8 mouse cellular contexts compared by ENCODE assay signal in the genomic region with DNA sequence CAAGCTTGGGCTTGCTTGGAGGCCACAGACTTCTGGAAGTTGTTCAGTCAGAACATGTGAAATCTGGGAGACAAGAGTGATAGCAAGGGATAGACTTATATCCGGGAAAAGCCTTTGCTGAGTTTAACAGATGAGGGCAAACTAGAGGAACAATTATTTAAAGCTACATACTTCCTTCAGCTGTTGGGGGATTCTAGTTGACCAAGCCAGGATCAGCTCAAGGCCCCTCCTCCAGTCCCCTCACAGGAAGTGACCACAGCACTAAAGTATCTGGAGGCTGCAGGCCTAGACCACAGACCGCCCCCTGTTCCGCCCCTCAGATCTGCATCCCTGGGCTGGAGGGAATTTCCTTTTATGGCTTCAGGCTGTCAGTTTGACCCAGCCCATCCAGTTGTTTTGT. TPM values are rescaled to one million over a fixed set of nuclear protein-coding genes. Genes with fewer than 3 reads are reported as not detected.
DNase-seq lines count a peak whose midpoint lies in the region; ATAC-seq and TF ChIP-seq lines count a peak whose summit lies in the region.

No protein-coding gene starts in this region.

- H3K4me3 ChIP-seq in G1E (ENCODE audit: low read depth, low read length) = peak overlapping the region; percentile 44; the same call in 1 of the 2 replicates
- H3K4me3 ChIP-seq in bone marrow macrophage, adult 2 months (ENCODE audit: insufficient read depth, low read length) = peak overlapping the region; percentile 31
- peak overlapping the region; percentile 92 for H3K4me3 ChIP-seq in heart, embryonic 10.5 days
- peak overlapping the region; percentile 90; the same call in 1 of the 2 replicates for H3K4me3 ChIP-seq in kidney, embryonic 14.5 days (ENCODE audit: low read length)
- peak overlapping the region; percentile 94 for H3K4me3 ChIP-seq in stomach, postnatal 0 days (ENCODE audit: low read depth, low read length)

- TF ChIP-seq POLR2A in bone marrow macrophage, adult 2 months (IDR thresholded peaks at IDR 0.05; ENCODE audit: borderline replicate concordance, low read depth, low read length) = no peak

- peak overlapping the region; percentile 44; the same call in 1 of the 2 replicates for H3K9ac ChIP-seq in kidney, embryonic 14.5 days (ENCODE audit: low read depth, low read length)
- peak overlapping the region; percentile 96 for H3K9ac ChIP-seq in stomach, postnatal 0 days (ENCODE audit: low read length)

- H3K27ac ChIP-seq in bone marrow macrophage, adult 2 months (ENCODE audit: insufficient read depth, low read depth, low read length) = peak overlapping the region; percentile 70
- H3K27ac ChIP-seq in heart, embryonic 10.5 days = peak overlapping the region; percentile 98
- H3K27ac ChIP-seq in kidney, embryonic 14.5 days (ENCODE audit: low read depth, low read length) = peak overlapping the region; percentile 93
- peak overlapping the region; percentile 95 for H3K27ac ChIP-seq in stomach, postnatal 0 days (replicated peaks)

- no peaks in the 10 kb centered on the region for H3K9me3 ChIP-seq in G1E (replicated peaks)
- no peaks in the 10 kb centered on the region for H3K9me3 ChIP-seq in heart, embryonic 10.5 days
- H3K9me3 ChIP-seq in kidney, embryonic 14.5 days (ENCODE audit: control insufficient read depth, low read length) = no peaks in the 10 kb centered on the region
- no peaks in the 10 kb centered on the region for H3K9me3 ChIP-seq in stomach, postnatal 0 days (ENCODE audit: control insufficient read depth, low read length)

- no peak for ATAC-seq in G1E (ENCODE audit: extremely low read depth, insufficient number of reproducible peaks, low FRiP score, poor library complexity, severe bottlenecking)
- peak; percentile 75 for ATAC-seq in kidney, embryonic 14.5 days (ENCODE audit: low FRiP score, low TSS enrichment)
- ATAC-seq in stomach, postnatal 0 days (ENCODE audit: low FRiP score, low TSS enrichment) = peak; percentile 63; the same call in 1 of the 2 replicates

- no peak for TF ChIP-seq CTCF in G1E (IDR thresholded peaks at IDR 0.05; ENCODE audit: low read depth, low read length)
- no peak for TF ChIP-seq CTCF in bone marrow macrophage, adult 2 months (IDR thresholded peaks at IDR 0.05; ENCODE audit: low read depth, low read length)
- TF ChIP-seq CTCF in stomach, postnatal 0 days (IDR thresholded peaks at IDR 0.05; ENCODE audit: low read depth) = peak; percentile 22; the same call in 1 of the 2 replicates

- 9% methylated on average over 3 of the region's 3 CpGs for WGBS in heart, embryonic 10.5 days
- 18% methylated on average over 3 of the region's 3 CpGs for WGBS in kidney, embryonic 14.5 days
- 12% methylated on average over 3 of the region's 3 CpGs for WGBS in stomach, postnatal 0 days

- H3K4me2 ChIP-seq in kidney, embryonic 14.5 days (replicated peaks; ENCODE audit: low read depth, low read length) = peak overlapping the region; percentile 50
- peak overlapping the region; percentile 84 for H3K4me2 ChIP-seq in stomach, postnatal 0 days (replicated peaks; ENCODE audit: low read depth)

- no peaks in the 10 kb centered on the region for H3K27me3 ChIP-seq in G1E (ENCODE audit: insufficient read depth, low read length)
- no peaks in the 10 kb centered on the region for H3K27me3 ChIP-seq in heart, embryonic 10.5 days (ENCODE audit: insufficient read depth, poor library complexity, severe bottlenecking)
- H3K27me3 ChIP-seq in kidney, embryonic 14.5 days (ENCODE audit: control insufficient read depth, insufficient read depth, low read length) = no peaks in the 10 kb centered on the region
- no peaks in the 10 kb centered on the region for H3K27me3 ChIP-seq in stomach, postnatal 0 days (ENCODE audit: control insufficient read depth, insufficient read depth, low read length)

- H3K4me1 ChIP-seq in G1E (ENCODE audit: insufficient read depth, low read depth, low read length) = peaks cover 82% of the 10 kb centered on the region
- peaks cover 25% of the 10 kb centered on the region for H3K4me1 ChIP-seq in bone marrow macrophage, adult 2 months (ENCODE audit: control insufficient read depth, insufficient read depth, low read length)
- peaks cover 28% of the 10 kb centered on the region for H3K4me1 ChIP-seq in heart, embryonic 10.5 days
- H3K4me1 ChIP-seq in kidney, embryonic 14.5 days (ENCODE audit: control insufficient read depth, insufficient read depth, low read length) = peaks cover 27% of the 10 kb centered on the region
- H3K4me1 ChIP-seq in stomach, postnatal 0 days (replicated peaks; ENCODE audit: control insufficient read depth, insufficient read depth) = no peaks in the 10 kb centered on the region

- peaks cover 61% of the 10 kb centered on the region for H3K36me3 ChIP-seq in G1E (replicated peaks)
- peaks cover 49% of the 10 kb centered on the region for H3K36me3 ChIP-seq in heart, embryonic 10.5 days
- peaks cover 45% of the 10 kb centered on the region for H3K36me3 ChIP-seq in kidney, embryonic 14.5 days (ENCODE audit: control insufficient read depth, insufficient read depth, low read length)
- peaks cover 15% of the 10 kb centered on the region; the same call in 1 of the 2 replicates for H3K36me3 ChIP-seq in stomach, postnatal 0 days (ENCODE audit: control insufficient read depth, insufficient read depth, low read length)

- peak; percentile 26 for TF ChIP-seq EP300 in stomach, postnatal 0 days (optimal IDR thresholded peaks at IDR 0.05)

- peak; percentile 63 for DNase-seq in G1E (ENCODE audit: low spot score)
- DNase-seq in heart, embryonic 10.5 days (ENCODE audit: low spot score) = peak; percentile 95
- peak; percentile 93 for DNase-seq in lung, postnatal 10 days
- peak; percentile 61 for DNase-seq in stomach, postnatal 0 days (ENCODE audit: low spot score)
- DNase-seq in layer of hippocampus, adult 18-20 months (ENCODE audit: low spot score in 2 of 2) = no peak
- no peak for DNase-seq in frontal cortex, postnatal 14 days (ENCODE audit: low spot score in 2 of 2)

RNA-seq across cellular contexts. Expression of gene Rrp8, which starts 1.8 kb away (rescaled TPM):
- 51.5 and 69.0 TPM in 2 replicates for total RNA-seq in G1E (2014; fragmentation: Nextera tagmentation)
- total RNA-seq in G1E (2017) = 27.4 and 29.4 TPM in 2 replicates
- polyA plus RNA-seq in G1E (2012) = 30.4 and 35.1 TPM in 2 replicates
- 13.9 and 22.3 TPM in 2 replicates for polyA plus RNA-seq in bone marrow macrophage, adult 2 months (2012; ENCODE audit: insufficient read depth, insufficient read length, missing spikeins)
- polyA plus RNA-seq in heart, embryonic 10.5 days (2016; fragmentation: Nextera tagmentation; extraction: Ambion mirVana) = 30.9 and 40.6 TPM in 2 replicates
- 28.5 and 46.7 TPM in 2 replicates for polyA plus RNA-seq in kidney, embryonic 14.5 days (2014; fragmentation: Nextera tagmentation; extraction: Ambion mirVana)
- 16.6 and 21.3 TPM in 2 replicates for polyA plus RNA-seq in stomach, postnatal 0 days (2015; fragmentation: Nextera tagmentation; extraction: Ambion mirVana)
- total RNA-seq in layer of hippocampus, adult 18-20 months (2021) = 10 to 100 TPM; 10.9 to 14.6 TPM

RNA-seq across cellular contexts. Expression of gene Ilk, which starts 2.6 kb away (rescaled TPM):
- 200 and 228 TPM in 2 replicates for total RNA-seq in G1E (2014; fragmentation: Nextera tagmentation)
- total RNA-seq in G1E (2017) = 89.3 and 99.4 TPM in 2 replicates
- 19.8 and 21.1 TPM in 2 replicates for polyA plus RNA-seq in G1E (2012)
- 206 and 213 TPM in 2 replicates for polyA plus RNA-seq in bone marrow macrophage, adult 2 months (2012; ENCODE audit: insufficient read depth, insufficient read length, missing spikeins)
- polyA plus RNA-seq in heart, embryonic 10.5 days (2016; fragmentation: Nextera tagmentation; extraction: Ambion mirVana) = 371 and 403 TPM in 2 replicates
- polyA plus RNA-seq in kidney, embryonic 14.5 days (2014; fragmentation: Nextera tagmentation; extraction: Ambion mirVana) = 249 and 305 TPM in 2 replicates
- polyA plus RNA-seq in stomach, postnatal 0 days (2015; fragmentation: Nextera tagmentation; extraction: Ambion mirVana) = 265 and 289 TPM in 2 replicates
- 10 to 100 TPM; 73.0 to 77.8 TPM for total RNA-seq in layer of hippocampus, adult 18-20 months (2021)

RNA-seq across cellular contexts. Expression of gene Taf10, which starts 5.2 kb away (rescaled TPM):
- total RNA-seq in G1E (2014; fragmentation: Nextera tagmentation) (353 and 389 TPM in 2 replicates), G1E (2017) (202 and 540 TPM in 2 replicates)
- polyA plus RNA-seq in G1E (2012) = 263 and 330 TPM in 2 replicates
- 120 and 133 TPM in 2 replicates for polyA plus RNA-seq in bone marrow macrophage, adult 2 months (2012; ENCODE audit: insufficient read depth, insufficient read length, missing spikeins)
- polyA plus RNA-seq in heart, embryonic 10.5 days (2016; fragmentation: Nextera tagmentation; extraction: Ambion mirVana) = 153 and 184 TPM in 2 replicates
- 180 and 241 TPM in 2 replicates for polyA plus RNA-seq in kidney, embryonic 14.5 days (2014; fragmentation: Nextera tagmentation; extraction: Ambion mirVana)
- polyA plus RNA-seq in stomach, postnatal 0 days (2015; fragmentation: Nextera tagmentation; extraction: Ambion mirVana) = 109 and 118 TPM in 2 replicates
- total RNA-seq in layer of hippocampus, adult 18-20 months (2021) = 100 to 1,000 TPM; 108 to 114 TPM

RNA-seq across cellular contexts. Expression of gene Tpp1, which starts 13.1 kb away (rescaled TPM):
- 157 and 173 TPM in 2 replicates for total RNA-seq in G1E (2014; fragmentation: Nextera tagmentation)
- 67.3 and 72.9 TPM in 2 replicates for total RNA-seq in G1E (2017)
- polyA plus RNA-seq in G1E (2012) = 48.8 and 49.0 TPM in 2 replicates
- polyA plus RNA-seq in bone marrow macrophage, adult 2 months (2012; ENCODE audit: insufficient read depth, insufficient read length, missing spikeins) = 257 and 299 TPM in 2 replicates
- polyA plus RNA-seq in heart, embryonic 10.5 days (2016; fragmentation: Nextera tagmentation; extraction: Ambion mirVana) = 76.5 and 95.2 TPM in 2 replicates
- 58.0 and 86.4 TPM in 2 replicates for polyA plus RNA-seq in kidney, embryonic 14.5 days (2014; fragmentation: Nextera tagmentation; extraction: Ambion mirVana)
- polyA plus RNA-seq in stomach, postnatal 0 days (2015; fragmentation: Nextera tagmentation; extraction: Ambion mirVana) = 46.1 and 52.6 TPM in 2 replicates
- 10 to 100 TPM; 59.2 to 65.2 TPM for total RNA-seq in layer of hippocampus, adult 18-20 months (2021)

RNA-seq across cellular contexts. Expression of gene Dchs1, which starts 48.5 kb away (rescaled TPM):
- total RNA-seq in G1E (2014; fragmentation: Nextera tagmentation) (not detected in 2 replicates), G1E (2017) (0.05 and 0.06 TPM in 2 replicates)
- polyA plus RNA-seq in G1E (2012) = under 0.01 TPM in 1 of 2 replicates, not detected in the other
- polyA plus RNA-seq in bone marrow macrophage, adult 2 months (2012; ENCODE audit: insufficient read depth, insufficient read length, missing spikeins) = 0.49 and 1.0 TPM in 2 replicates
- polyA plus RNA-seq in heart, embryonic 10.5 days (2016; fragmentation: Nextera tagmentation; extraction: Ambion mirVana) = 4.2 and 8.6 TPM in 2 replicates
- 13.1 and 19.0 TPM in 2 replicates for polyA plus RNA-seq in kidney, embryonic 14.5 days (2014; fragmentation: Nextera tagmentation; extraction: Ambion mirVana)
- polyA plus RNA-seq in stomach, postnatal 0 days (2015; fragmentation: Nextera tagmentation; extraction: Ambion mirVana) = 2.5 and 2.8 TPM in 2 replicates
- 10 to 100 TPM; 10.9 to 11.8 TPM for total RNA-seq in layer of hippocampus, adult 18-20 months (2021)

Comparison
In these comparisons a context has a peak if more than half of its experiments do, and no peak if none do; other contexts are left out.
1. DNase-seq: peak in G1E (single experiment), heart, embryonic 10.5 days (single experiment), lung, postnatal 10 days (single experiment) and stomach, postnatal 0 days (single experiment); none in layer of hippocampus, adult 18-20 months (0 of 2) and frontal cortex, postnatal 14 days (0 of 2).
2. H3K4me3 ChIP-seq: peak in every context shown above with its lines; median percentile 94 in stomach, postnatal 0 days; 92 in heart, embryonic 10.5 days; 90 in kidney, embryonic 14.5 days; 44 in G1E; 31 in bone marrow macrophage, adult 2 months.
3. Peak in every context shown above with its lines, with median percentiles within 50 percentile points of each other: H3K27ac ChIP-seq.